Mouse (Mus musculus) CD4-positive, CD25-positive, alpha-beta regulatory T cell, adult 2 months (primary cell): ENCODE measurements around the gene Mta3.
"Not testable (repeated sequence)": the region's sequence is repeated elsewhere in the genome, so short reads cannot be mapped to it uniquely, and the experiment has no call there.

Experiments used
- DNase-seq: peaks from one replicate; pipeline ENCODE4 v3.0.0-alpha.2; 2012; ENCODE audit warnings: low read depth, low spot score

Mta3 gene

DNA sequence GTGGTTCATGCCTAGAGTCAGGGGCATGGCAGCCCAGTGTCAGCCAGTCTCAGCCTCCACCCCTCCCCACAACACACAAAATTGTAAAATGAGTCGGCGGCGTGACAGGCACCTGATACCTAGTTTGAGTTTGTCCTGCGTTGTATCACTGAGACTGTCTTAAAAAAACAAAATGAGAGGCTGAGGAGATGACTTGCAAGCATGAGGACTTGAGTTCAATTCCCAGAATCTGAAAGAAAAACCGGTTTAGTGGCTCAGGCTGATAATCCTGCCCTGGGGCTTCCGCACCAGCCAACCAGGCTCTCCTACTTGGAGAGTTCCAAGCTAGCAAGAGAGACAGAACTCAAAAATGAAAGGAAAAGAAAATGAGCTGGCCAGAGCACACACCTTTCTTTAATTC is 2.9 kb downstream of the Mta3 start:
- peak; percentile 22 for DNase-seq

DNA sequence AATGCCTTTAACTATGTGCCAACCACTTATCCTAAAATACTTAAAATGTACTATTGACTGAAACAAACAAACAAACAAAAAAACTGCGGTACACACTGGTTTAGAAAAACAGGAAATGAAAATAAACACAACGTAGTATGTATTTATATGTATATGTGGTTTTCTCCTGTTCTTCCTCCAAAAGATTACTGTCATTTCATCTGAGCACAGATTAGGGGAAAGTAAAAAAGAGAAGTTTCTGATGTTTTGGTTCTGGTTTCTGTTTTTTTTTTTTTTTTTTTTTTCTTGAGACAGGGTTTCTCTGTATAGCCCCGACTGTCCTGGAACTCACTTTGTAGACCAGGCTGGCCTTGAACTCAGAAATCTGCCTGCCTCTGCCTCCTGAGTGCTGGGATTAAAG is 3.6 kb downstream of the Mta3 start:
- DNase-seq: not testable (repeated sequence)

DNA sequence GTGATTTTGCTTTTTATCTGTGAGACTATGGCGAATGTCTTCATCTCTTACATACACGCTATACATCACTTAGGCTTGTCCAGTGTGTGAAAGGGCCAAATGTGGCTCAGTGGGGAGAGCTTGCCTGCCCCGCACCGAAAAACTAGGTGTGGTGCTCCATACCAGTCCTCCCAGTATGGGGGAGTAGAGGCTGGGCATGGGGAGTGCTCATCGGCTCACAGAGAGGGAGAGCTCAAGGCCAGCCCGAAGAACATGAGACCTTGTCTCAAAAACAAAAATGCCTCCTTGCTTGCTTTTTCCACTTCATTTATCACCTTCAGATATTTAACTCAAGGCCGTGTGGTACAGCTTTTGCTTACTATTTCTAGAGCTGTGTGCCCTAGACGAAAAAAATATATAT is 4.7 kb downstream of the Mta3 start:
- no peak for DNase-seq

DNA sequence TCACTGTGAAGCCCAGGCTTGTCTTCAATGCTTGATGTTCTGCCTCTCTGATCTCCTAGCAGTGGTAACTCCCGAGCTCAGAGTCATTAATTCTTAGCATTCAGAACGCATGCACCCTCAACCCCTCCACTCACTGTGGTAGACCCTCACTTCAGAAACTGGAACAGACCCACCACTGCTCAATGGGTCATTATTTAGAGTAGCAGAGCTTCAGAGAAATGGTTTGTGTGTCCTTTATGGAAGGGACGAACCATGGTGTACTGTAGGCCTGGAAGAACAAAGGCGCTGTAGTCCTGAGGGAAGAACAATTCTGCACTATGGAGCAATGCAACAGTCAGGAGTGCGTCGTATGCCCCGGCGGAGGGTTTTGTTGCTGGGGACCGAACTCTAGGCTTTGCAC is 6.4 kb downstream of the Mta3 start:
- DNase-seq: no peak

DNA sequence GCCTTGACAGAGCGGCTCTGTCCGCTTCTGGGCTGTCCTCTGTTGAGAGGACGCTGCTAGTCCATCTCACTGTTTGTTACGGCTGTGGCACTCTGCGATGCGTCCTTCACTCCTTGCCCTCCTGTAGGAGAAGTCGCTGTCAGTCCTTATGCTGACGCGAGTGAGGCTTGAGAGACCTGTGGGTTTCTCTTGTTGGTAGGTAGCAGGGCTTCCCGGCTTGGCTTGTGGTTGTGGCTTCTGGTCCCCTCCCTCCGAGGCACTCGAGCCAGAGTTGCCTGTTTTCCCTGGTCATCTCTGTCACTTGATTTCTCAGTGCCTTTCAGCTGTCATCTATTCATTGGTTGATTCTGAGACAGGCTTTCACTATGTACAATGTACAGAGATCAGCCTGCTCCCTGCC is 14.5 kb downstream of the Mta3 start:
- DNase-seq: no peak

DNA sequence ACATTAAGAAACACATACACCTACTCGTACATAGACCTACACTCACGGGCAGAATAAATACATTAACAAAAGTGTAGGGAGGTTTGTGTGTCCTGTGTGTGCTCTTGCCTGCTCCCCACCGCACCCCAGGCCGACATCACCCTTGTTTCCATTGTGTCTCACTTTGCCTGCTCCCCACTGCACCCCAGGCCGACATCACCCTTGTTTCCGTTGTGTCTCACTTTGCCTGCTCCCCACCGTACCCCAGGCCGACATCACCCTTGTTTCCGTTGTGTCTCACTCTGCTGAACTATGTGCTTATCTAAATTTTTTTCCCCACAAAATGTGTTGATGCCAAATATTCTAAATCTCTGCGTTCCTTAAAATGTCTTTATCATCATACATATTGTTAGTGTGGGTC is 15.2 kb downstream of the Mta3 start:
- peak; percentile 49 for DNase-seq

DNA sequence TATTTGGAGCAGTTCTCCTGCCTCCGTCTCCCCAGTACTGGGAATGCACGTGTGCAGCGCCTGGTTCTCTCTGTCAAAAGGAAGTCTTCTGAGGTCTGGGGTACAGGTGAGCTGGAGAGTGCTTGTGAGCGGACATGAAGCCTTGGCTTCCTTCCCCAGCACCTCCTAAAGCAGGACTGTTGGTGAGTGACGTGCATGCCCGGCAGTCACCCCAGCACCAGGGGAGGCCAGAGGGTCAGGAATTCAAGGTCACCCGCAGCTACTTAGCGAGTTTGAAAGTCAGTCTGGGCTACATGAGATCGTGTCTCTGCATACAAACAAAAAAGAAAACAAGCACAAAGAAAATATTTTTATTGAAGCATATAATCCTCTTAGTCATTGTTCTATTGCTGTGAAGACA is 17.1 kb downstream of the Mta3 start:
- no peak for DNase-seq

DNA sequence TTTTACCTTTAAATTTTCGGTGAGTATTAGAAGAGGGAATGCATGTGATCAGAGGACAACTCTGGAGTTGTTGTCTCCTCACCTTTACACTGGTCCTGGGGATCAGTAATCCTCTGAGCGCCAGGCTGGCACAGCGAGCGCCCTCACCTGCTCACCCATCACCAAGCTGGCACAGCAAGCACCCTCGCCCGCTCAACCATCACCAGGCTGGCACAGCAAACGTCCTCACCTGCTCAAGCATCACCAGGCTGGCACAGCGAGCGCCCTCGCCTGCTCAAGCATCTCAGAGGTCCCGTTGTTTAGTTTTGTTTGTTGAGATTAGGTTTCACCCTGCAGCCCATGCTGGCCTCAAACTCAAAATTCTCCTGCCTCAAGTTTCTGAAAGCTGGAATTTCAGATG is 20.5 kb downstream of the Mta3 start:
- DNase-seq: no peak

DNA sequence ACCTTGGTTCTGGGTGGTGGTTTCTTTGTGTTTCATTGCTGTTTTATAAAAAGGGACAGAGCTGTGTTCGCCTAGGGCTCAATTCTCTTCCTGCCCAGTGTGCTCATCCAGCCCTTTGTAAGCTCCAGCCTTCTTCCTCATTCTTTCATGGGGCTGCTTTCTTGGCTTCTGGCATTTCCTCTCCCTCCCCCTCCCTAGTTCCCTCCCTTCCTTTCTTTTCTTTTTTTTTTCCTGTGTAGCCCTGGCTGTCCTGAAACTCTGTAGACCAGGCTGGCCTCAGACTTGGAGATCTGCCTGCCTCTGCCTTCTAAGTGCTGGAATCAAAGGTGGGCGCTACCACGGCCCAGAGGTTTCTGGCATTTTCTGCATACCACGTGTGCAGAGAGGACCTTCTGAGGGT is 21.7 kb downstream of the Mta3 start:
- no peak for DNase-seq

DNA sequence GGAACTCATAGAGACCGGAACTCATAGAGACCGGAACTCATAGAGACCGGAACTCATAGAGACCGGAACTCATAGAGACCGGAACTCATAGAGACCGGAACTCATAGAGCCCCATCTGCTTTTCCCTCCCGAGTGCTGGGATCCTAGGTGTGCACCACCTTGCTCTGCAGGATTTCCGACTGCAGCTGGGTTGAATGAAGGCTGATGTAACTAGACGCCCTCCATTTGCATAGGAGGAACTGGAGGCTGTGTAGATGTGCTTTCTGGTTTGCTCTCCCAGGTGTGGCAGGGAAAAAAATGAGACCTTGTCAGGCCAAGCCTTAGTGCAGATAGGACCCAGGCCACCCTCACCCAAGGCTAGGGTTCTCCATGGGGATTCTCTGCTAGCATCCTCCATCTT is 23.1 kb downstream of the Mta3 start:
- no peak for DNase-seq

DNA sequence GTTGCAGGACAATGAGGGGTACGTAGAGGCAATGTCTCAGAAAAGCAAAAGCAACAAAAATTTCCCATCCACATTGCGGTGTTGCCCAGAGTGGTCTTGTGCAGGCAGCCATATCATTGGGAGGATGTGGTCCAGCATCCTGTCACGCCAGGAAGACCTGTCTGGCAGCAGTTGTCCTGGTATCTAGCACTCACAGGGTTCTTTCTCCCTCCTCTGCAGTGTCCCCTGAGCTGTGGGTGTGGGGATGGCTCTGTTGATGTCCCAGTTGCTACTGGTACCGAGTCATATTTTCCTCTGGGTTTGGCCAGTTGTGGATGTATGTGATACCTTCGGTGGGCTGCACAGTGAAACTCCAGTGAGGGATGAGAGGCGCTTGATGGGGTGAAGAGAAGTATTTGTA is 24.2 kb downstream of the Mta3 start:
- peak; percentile 33 for DNase-seq

DNA sequence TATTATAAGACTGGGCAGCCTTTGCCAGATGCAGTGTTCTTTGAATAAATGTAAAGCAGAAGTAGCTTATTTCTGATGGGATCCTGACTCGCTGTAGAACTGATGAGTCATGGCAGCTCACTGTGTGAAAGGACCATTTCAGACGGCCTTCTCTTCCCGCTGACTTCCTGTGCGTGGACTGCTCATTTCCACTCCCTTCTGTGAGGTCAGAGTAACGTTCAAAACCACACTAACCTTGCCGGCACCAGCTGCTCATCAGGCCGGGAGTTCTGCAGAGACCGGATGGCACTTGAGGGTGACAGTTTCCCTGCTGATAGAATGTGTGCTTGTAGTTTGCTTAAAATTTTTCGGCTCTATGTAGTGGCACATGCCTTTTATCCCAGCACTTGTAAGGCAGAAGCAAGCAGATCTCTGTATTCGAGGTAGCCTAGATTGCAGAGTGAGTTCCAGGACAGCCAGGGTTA is 26.2 kb downstream of the Mta3 start:
- peak; percentile 85 for DNase-seq

DNA sequence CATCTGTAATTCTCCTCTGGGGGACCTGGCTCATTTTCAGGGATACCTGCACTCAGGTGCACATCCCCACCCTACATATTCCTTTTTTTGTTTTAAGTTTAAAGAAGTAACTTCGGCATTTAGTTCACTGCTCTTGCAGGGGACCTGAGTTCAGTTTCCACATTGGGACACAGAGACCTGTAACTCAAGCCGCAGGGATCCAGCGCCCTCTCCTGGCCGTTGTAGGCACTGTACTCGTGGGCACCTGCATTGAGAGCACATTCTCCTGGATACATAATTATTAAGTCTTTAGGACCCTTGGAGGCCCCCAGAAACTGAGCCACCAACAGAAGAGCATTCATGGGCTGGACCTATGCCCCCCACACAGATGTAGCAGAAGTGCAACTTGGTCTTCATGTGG is 26.8 kb downstream of the Mta3 start:
- DNase-seq: peak; percentile 92

DNA sequence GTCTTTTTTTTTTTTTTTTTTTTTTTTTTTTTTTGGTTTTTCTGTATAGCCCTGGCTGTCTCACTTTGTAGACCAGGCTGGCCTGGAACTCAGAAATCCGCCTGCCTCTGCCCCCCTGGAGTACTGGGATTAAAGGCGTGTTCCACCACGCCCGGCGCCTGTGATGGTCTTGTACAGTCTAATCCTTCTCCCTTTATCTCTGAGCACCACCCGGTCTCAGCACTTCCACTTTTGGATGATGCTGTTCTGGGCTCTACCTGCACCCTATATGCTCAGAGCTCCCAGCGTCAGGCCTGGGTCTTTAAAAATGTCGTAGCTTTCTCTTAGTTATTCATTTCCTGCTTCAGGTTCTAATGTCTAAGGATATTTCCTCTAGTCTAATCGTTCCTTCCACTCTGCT is 30.7 kb downstream of the Mta3 start:
- no peak for DNase-seq

DNA sequence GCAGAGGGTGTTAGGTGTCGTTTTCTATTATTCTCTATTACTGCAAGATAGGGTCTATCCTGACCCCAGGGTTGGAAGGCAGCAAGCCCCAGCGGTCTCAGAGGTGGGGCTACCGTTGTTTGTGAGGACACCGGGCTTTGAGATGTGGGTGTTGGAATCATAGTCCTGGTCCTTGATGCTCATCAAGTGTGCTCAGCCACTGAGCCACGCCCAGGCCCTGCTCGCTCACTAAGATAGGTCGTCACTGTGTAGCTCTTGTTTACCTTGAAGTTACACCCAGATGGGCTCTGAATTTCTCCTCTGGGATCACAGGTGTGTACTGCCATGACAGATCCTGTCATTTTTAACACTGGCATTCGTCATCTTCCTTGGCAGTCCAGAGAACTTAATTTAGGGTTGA is 31.8 kb downstream of the Mta3 start:
- no peak for DNase-seq

DNA sequence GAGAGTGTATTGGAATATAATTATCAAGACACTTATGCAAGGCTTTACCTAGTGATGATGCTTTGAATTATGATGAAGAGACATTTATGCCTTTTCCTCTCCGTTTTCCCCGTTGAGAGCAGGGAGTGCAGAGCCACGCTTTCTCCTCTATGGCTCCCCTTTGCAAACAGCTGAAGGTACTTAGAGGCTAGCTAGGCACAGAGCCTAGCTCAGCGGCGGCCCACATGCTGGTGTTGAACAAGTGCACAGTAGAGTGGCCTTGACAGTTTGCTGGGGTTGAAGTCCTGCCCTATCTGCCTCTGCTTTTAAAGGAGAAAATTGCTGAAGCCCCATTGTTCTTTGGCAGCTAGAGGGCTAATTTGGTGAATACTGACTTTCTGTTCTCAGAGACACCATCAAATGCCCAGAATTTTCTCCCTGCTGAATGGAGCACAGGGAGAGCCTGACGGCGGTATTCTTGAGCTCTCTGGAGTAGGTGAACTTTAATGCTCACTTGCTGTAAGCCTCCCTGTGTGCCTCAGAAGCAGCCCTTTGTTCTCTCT is 34.2 kb downstream of the Mta3 start:
- no peak for DNase-seq

DNA sequence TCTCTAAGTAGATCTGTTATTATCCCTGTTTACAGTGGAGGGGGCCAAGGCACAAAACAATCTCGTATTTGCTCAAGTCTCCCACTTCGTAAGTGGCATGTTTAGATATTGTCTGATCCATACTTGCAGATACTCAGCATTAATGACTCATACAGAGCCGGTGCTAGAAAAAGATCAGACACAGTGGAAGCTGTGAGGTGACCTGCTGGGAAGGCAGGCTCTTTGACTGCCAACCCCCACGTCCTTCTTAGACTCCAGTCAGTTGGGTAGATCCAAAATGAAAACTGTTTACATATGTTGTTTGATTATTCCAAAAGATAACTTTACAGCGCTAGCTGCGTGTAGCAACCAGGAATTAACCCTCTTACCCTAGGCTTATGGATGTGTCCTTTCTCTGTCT is 35.3 kb downstream of the Mta3 start:
- no peak for DNase-seq

DNA sequence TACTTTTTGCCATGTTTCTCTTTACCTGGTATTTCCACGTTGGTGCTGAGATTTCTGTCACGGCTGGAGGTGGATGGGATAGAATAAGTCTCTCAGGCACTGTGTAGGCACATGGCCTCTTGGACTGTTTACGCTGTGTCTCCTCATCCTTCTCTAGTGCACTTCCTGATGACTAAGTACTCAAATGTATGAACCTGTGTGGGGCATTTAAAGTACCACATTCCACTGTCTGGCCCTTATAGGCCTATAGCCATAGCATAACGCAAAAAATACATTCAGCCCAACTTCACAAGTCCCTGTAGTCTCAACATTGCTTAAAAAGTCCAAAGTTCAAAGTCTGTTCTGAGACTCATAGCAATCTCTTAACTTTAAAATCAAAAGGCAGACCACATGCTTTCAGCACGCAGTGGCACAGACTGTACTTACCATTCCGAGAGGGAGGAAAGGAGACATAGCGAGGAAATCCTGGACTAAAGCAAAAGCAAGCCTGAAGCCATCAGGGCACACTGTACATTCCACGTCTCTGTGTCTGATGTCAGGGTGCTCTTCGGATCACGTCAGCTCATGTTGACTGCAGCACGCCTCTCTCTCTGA is 38.4 kb downstream of the Mta3 start:
- DNase-seq: no peak

DNA sequence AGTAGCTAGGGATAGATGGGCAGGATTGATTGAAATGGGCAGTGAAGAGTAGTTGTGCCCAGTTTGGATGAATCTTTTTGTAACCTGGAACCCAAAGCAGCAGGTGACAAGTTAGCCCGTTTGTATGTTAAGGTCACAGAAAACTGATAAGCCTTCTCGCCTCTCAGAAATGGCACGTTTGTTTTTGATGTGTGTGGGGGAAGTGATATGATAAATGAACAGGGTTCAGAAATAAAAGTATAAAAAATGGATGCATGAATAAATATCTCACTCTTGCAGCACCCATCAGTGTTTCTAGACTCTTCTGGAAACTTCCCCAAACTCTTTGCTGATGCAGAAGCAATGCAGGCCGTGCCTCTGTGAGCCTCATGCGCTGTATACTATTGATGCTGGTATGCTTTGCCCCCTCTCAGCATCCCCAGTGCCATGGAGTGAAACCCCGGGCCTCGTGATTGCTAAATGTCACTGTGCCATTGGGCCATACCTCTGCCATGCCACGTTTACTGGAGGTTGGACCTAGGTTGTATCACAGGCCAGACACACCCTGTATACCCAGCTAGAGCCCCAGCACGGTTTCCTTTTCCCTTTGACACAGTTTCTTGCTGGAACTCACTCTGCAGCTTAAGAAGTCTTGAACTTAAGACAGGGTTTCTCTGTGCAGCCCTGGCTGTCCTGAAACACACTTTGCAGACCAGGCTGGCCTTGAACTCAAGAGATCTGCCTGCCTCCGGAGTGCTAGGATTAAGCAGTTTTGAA is 41.6 kb downstream of the Mta3 start:
- no peak for DNase-seq

DNA sequence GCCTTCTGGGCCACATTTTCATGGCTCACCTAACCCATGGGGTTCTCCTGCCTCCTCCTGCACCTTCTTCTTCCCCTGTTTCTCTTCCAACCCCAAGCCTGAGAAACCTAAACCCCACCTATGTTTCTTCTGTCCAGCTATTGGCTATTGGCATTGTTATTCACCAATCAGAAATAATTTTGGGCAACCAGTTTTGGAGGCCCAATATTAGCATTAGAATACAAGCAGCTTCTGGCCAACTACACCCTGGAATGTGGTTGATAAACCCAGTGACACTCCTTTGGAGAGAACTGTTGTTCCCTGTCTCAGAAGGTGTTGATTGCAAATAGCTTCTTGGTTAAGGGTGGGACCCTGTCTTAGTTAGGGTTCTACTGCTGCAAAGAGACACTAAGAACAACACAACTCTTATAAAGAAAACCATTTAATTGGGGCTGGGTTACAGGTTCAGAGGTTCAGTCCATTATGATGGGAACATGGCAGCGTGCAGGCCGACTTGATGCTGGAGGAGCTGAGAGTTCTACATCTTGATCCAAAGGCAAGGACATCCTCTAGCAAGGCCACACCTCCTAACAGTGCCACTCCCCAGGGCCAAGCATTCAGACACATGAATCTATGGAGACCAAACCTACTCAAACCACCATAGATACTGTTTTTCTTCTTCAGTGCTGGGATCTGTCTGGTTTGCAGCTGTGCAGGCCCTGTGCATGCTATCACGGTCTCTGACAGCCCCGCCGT is 44.4 kb downstream of the Mta3 start:
- DNase-seq: no peak

DNA sequence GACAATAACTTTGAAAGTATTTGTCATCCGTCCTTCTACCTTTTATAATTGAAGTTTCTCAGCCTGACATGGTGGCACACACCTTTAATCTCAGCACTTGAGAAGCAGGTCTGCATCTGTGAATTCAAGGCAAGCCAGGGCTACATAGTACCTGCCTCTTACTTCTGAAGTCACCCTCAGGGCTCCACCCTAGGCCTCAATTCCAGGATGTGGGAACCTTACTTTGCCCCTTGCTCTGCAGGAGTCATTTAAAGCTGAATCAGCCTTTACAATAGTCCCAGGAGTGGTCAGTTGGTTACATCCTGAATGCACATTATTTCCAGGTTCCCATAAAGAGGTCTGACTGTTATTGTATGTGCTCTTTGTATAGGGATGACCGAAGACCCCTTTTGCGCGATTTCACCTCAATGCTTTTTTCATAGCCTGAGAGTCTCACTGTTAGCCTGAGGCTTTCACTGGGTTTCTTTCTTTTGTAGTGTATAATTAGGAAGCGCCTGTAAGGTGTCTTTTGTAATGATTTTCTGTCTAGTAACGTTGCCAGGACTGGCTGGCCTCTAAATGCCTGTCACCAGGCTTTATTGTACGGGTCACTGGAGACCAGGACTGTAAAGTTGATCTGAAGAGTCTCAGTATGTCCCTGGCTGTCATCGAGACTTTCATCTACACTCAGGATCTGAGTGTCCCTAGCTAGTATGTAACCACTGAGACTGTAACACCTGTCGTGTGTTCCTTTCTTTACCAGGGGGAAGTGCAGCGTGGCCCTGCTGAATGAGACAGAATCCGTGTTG is 47.3 kb downstream of the Mta3 start:
- DNase-seq: no peak

DNA sequence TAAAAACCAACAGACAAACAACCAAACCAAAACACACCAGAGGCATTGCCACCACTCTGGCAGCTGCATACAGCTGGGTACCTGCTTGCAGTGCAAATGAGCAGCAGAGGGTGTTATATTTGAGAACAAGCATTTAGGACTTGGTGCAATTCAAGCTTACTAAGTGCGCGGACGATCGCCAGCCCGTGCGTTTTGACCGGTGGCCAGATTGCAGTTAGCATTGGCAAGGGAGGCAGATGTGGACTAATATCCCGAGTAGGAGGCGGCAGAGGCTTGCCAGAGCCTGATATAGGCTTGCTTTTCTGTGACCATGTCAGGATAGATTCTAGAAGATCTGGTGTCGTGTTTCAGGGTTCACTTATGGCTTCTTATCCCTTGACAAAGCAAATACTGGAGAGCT is 52.1 kb downstream of the Mta3 start:
- DNase-seq: no peak
